Mouse (Mus musculus) olfactory bulb, adult 2 months (tissue): ENCODE measurements around the gene Col4a1.

Source experiments
- CTCF ChIP-seq: fragments of 200-500 bp; IDR thresholded peaks from 2 replicates; pipeline ENCODE4 v1.5.1; 2012; ENCODE audit warnings: low read depth, mild to moderate bottlenecking, low read length, moderate library complexity; ENCODE audit not compliant: insufficient read depth
- POLR2A ChIP-seq: fragments of 200-500 bp; IDR thresholded peaks from 2 replicates; pipeline ENCODE4 v1.6.1; 2012; ENCODE audit warnings: mild to moderate bottlenecking, low read depth, low read length, moderate library complexity; ENCODE audit not compliant: insufficient read depth

DNA sequence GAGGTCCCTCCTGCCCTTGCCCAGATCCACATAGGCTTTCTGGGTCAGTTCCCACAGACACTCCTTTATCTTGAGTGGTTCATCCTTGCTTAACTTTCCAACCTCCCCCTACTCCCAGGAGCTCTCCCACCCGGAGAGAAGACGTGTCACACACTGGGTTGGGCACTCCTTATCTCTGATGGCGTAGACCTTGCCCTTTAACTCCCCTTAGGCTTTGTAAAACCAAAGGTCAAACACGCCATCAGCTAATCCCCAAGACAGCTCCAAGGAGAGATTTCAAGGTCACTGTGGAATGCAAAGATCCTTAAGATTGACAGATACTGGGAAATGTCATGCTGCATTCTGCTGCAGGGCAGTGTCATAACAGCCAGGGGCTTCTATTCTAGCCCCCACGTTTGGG is 3.4 kb downstream of the Col4a1 start:
- TF ChIP-seq CTCF (no peak), POLR2A (no peak)
